Mouse (Mus musculus): ENCODE measurements around the gene Meiob.

DNA sequence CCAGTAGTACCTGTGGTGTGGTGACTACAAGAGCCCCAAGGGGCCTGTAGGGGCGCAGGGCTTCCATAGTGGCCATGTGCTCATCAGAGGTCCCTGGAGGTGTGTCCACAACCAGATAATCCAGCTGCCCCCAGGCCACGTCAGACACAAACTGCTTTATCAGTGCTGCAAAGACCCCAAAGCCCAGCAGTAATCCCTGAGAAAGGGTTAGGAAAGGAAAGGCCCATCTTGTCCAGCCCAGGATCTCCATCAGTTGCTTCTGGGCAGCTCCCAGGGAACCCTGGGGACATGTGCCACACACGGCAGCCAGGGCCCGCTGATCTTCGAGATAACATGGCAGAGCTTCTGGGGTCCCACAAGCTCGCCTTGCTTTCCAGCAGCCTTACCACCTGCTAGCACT, 80.3 kb downstream of the Meiob start:
- TF ChIP-seq POLR2A (IDR thresholded peaks at IDR 0.05; ENCODE audit: borderline replicate concordance, insufficient read depth, low read length) (no peak), CTCF (IDR thresholded peaks at IDR 0.05; ENCODE audit: borderline replicate concordance, insufficient read depth, low read depth, low read length) (no peak)
